Mouse (Mus musculus) myocyte (in vitro differentiated cells): Measurements from ENCODE around the gene Ubr2. TPM values are rescaled to one million over a fixed set of nuclear protein-coding genes. Genes with fewer than 3 reads are reported as not detected.

ENCODE experiments used
- H3K27me3 ChIP-seq: one replicate; pipeline ENCODE4 v1.6.1; 2011; ENCODE audit not compliant: control insufficient read depth, insufficient read depth, insufficient read length
- H3K36me3 ChIP-seq: one replicate; pipeline ENCODE4 v1.6.1; 2011; ENCODE audit not compliant: control insufficient read depth, insufficient read depth
- H3K4me2 ChIP-seq: one replicate; pipeline ENCODE4 v1.6.1; 2011; ENCODE audit warnings: low read depth, control low read depth
- H3K4me3 ChIP-seq: one replicate; pipeline ENCODE4 v1.5.1; 2011; ENCODE audit warnings: mild to moderate bottlenecking, control low read depth, moderate library complexity
- H3K79me2 ChIP-seq: one replicate; pipeline ENCODE4 v1.6.1; 2011; ENCODE audit not compliant: control insufficient read depth, insufficient read depth
- H3ac ChIP-seq: one replicate; pipeline ENCODE4 v1.6.1; 2011; ENCODE audit not compliant: control insufficient read depth, insufficient read length
- CEBPB ChIP-seq: IDR thresholded peaks from 2 replicates; pipeline ENCODE4 v1.6.1; 2011; ENCODE audit warnings: mild to moderate bottlenecking, moderate library complexity; ENCODE audit not compliant: poor library complexity, insufficient read depth, severe bottlenecking
- E2F4 ChIP-seq: IDR thresholded peaks from one replicate; pipeline ENCODE4 v1.6.1; 2011; ENCODE audit warnings: mild to moderate bottlenecking, control low read depth, moderate library complexity; ENCODE audit not compliant: insufficient read depth
- MAX ChIP-seq: IDR thresholded peaks from one replicate; pipeline ENCODE4 v1.6.1; 2011; ENCODE audit warnings: low read depth, mild to moderate bottlenecking, control low read depth
- MYOD1 ChIP-seq, 3 experiments: IDR thresholded peaks; one replicate each; pipeline ENCODE4 v1.6.1; 2011; ENCODE audit warnings: control low read depth in 2 of 3, low read depth in 2 of 3, mild to moderate bottlenecking in 2 of 3, moderate library complexity in 1 of 3; ENCODE audit not compliant: insufficient read length in 2 of 3, control insufficient read depth in 1 of 3
- MYOG ChIP-seq, 3 experiments: IDR thresholded peaks; one replicate each; pipeline ENCODE4 v1.6.1; 2011; ENCODE audit warnings: control low read depth in 2 of 3, low read depth in 2 of 3, mild to moderate bottlenecking in 2 of 3; ENCODE audit not compliant: insufficient read length in 2 of 3, control insufficient read depth in 1 of 3, insufficient read depth in 1 of 3
- POLR2A ChIP-seq: IDR thresholded peaks from one replicate; pipeline ENCODE4 v1.6.1; 2011; ENCODE audit warnings: low read depth, mild to moderate bottlenecking, control low read depth, moderate library complexity; ENCODE audit not compliant: insufficient read length
- POLR2AphosphoS2 ChIP-seq: IDR thresholded peaks from one replicate; pipeline ENCODE4 v1.6.1; 2011; ENCODE audit warnings: low read depth, control low read depth; ENCODE audit not compliant: insufficient read length
- REST ChIP-seq: IDR thresholded peaks from one replicate; pipeline ENCODE4 v1.6.1; 2011; ENCODE audit warnings: mild to moderate bottlenecking, control low read depth, moderate library complexity; ENCODE audit not compliant: insufficient read depth, insufficient read length
- SRF ChIP-seq: IDR thresholded peaks from one replicate; pipeline ENCODE4 v1.6.1; 2011; ENCODE audit warnings: low read depth; ENCODE audit not compliant: control insufficient read depth, insufficient read length
- TCF12 ChIP-seq: IDR thresholded peaks from one replicate; pipeline ENCODE4 v1.6.1; 2011; ENCODE audit warnings: mild to moderate bottlenecking, control low read depth; ENCODE audit not compliant: poor library complexity, insufficient read depth, severe bottlenecking
- TCF3 ChIP-seq: IDR thresholded peaks from one replicate; pipeline ENCODE4 v1.6.1; 2011; ENCODE audit warnings: low read depth, control low read depth; ENCODE audit not compliant: insufficient read length
- USF1 ChIP-seq: IDR thresholded peaks from one replicate; pipeline ENCODE4 v1.6.1; 2011; ENCODE audit warnings: low read depth, mild to moderate bottlenecking, control low read depth, moderate library complexity
- polyA plus RNA-seq: library from polyadenylated mRNA; unstranded; fragments of >200 nt; fragmentation: generic; extraction: Trizol; gene quantifications from one replicate; pipeline ENCODE4 v1.2.1, GENCODE M21; 2012; ENCODE audit warnings: missing spikeins

Ubr2 gene
- polyA plus RNA-seq, 1 experiment = 36.9 TPM

- no peak for TF ChIP-seq MYOG (IDR thresholded peaks at IDR 0.05; ENCODE audit: control insufficient read depth in 1 of 3, insufficient read depth in 1 of 3, insufficient read length in 2 of 3, low read depth in 2 of 3)
- no peak for TF ChIP-seq REST
- TF ChIP-seq POLR2AphosphoS2 = no peak
- TF ChIP-seq MYOD1 (IDR thresholded peaks at IDR 0.05; ENCODE audit: control insufficient read depth in 1 of 3, insufficient read length in 2 of 3, low read depth in 2 of 3) = no peak
- no peak for TF ChIP-seq MAX
- TF ChIP-seq TCF12 = no peak
- no peak for TF ChIP-seq CEBPB
- H3K36me3 ChIP-seq = no peaks in the 10 kb centered on the region
- H3K27me3 ChIP-seq = no peaks in the 10 kb centered on the region
- no peaks in the 10 kb centered on the region for H3K79me2 ChIP-seq
- no peak overlapping the region for H3K4me3 ChIP-seq
- no peak overlapping the region for H3ac ChIP-seq
- H3K4me2 ChIP-seq = no peak overlapping the region
These were observed 44.8 kb upstream of the Ubr2 start for GRCm38 (mm10) chr17:47055121-47055520.

DNA sequence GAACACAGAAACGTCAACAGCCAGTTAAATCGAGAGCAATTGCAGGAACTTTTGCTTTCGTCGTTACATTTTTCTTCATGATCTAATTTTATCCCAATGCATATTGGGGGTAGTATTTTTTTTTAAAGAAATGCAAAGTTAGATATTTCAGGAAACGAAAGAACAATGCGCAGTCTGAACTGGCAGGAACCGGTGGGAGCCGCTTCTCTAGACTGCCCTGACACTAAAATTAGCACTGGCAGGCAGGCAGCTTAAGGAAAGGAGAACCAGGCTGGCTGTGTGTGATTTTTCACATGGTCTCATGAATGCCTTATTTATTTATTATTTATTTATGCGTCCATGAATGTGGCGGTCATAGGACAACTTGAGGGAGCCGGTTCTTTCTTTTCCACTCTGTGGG lies 44.3 kb upstream of the Ubr2 start:
- H3K36me3 ChIP-seq = no peaks in the 10 kb centered on the region
- H3K27me3 ChIP-seq = no peaks in the 10 kb centered on the region
- no peak overlapping the region for H3K4me3 ChIP-seq
- TF ChIP-seq CEBPB (no peak), POLR2A (no peak), MAX (no peak), POLR2AphosphoS2 (no peak), MYOG (IDR thresholded peaks at IDR 0.05; ENCODE audit: control insufficient read depth in 1 of 3, insufficient read depth in 1 of 3, insufficient read length in 2 of 3, low read depth in 2 of 3) (no peak), SRF (no peak), TCF3 (no peak), MYOD1 (IDR thresholded peaks at IDR 0.05; ENCODE audit: control insufficient read depth in 1 of 3, insufficient read length in 2 of 3, low read depth in 2 of 3) (no peak), USF1 (no peak), E2F4 (no peak)
- no peak overlapping the region for H3ac ChIP-seq
- no peak overlapping the region for H3K4me2 ChIP-seq
- H3K79me2 ChIP-seq = no peaks in the 10 kb centered on the region

DNA sequence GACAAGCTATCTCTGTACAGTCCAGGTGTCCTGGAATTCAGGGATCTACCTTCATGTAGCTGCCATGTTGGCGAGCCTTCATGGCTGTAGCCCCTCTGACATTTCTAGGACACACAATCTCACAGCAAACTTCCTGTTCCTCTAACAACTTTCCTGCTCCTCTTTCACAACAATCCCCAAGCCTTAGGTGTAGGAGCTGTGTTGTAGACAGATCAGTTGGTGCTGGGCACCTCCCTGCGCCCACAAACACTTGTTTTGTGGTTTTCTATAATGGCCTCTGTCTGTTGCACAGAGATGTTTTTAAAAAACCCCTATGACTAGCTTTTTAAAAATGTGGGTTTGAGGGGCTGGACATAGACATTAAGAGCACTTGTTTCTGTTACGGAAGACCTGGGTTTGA lies 40.3 kb upstream of the Ubr2 start:
- H3K36me3 ChIP-seq = no peaks in the 10 kb centered on the region
- TF ChIP-seq MYOG (IDR thresholded peaks at IDR 0.05; ENCODE audit: control insufficient read depth in 1 of 3, insufficient read depth in 1 of 3, insufficient read length in 2 of 3, low read depth in 2 of 3) = peak in 1 of 3 experiments; percentile 59
- TF ChIP-seq E2F4 = no peak
- TF ChIP-seq TCF3 = no peak
- no peak for TF ChIP-seq REST
- no peak for TF ChIP-seq MAX
- no peak for TF ChIP-seq SRF
- TF ChIP-seq USF1 = no peak
- peak; percentile 12 for TF ChIP-seq TCF12
- no peak for TF ChIP-seq POLR2A
- no peak for TF ChIP-seq POLR2AphosphoS2
- peak in 1 of 3 experiments; percentile 25 for TF ChIP-seq MYOD1 (IDR thresholded peaks at IDR 0.05; ENCODE audit: control insufficient read depth in 1 of 3, insufficient read length in 2 of 3, low read depth in 2 of 3)
- 0 out of 2 replicates have a peak, but pooled peaks have one; percentile 49 for TF ChIP-seq CEBPB
- H3K4me2 ChIP-seq = peak overlapping the region; percentile 51
- no peaks in the 10 kb centered on the region for H3K79me2 ChIP-seq
- H3K27me3 ChIP-seq = no peaks in the 10 kb centered on the region
- H3K4me3 ChIP-seq = no peak overlapping the region
- H3ac ChIP-seq = no peak overlapping the region

DNA sequence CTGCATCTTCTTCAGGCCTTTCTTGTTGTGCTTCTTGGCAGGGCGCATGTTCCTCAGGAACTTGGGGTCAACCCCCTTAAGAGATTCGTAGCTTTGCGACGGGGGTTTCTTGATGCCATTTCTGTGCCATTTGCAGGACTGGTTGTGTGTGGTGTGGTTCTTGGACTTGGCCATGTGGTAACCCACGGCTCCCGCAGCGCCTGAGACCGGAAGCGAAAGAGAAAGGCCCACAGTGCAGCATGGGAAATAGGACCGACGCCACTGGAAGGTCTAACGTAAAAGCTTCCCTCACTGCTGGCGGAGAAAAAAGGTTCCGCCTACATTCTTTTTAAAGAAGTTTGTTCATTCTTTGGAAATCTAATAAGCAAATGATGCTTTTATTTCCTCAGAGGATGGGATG lies 32.5 kb upstream of the Ubr2 start:
- H3K36me3 ChIP-seq = no peaks in the 10 kb centered on the region
- no peak overlapping the region for H3K4me3 ChIP-seq
- TF ChIP-seq USF1 (no peak), MYOG (IDR thresholded peaks at IDR 0.05; ENCODE audit: control insufficient read depth in 1 of 3, insufficient read depth in 1 of 3, insufficient read length in 2 of 3, low read depth in 2 of 3) (no peak), TCF3 (no peak)
- H3ac ChIP-seq = no peak overlapping the region
- H3K79me2 ChIP-seq = no peaks in the 10 kb centered on the region
- H3K27me3 ChIP-seq = no peaks in the 10 kb centered on the region
- H3K4me2 ChIP-seq = no peak overlapping the region

GRCm38 (mm10) chr17:47038844-47039803 lies 28.8 kb upstream of the Ubr2 start:
- no peaks in the 10 kb centered on the region for H3K79me2 ChIP-seq
- peak overlapping the region; percentile 83 for H3K4me2 ChIP-seq
- H3K27me3 ChIP-seq = no peaks in the 10 kb centered on the region
- no peak overlapping the region for H3ac ChIP-seq
- peak overlapping the region; percentile 6 for H3K4me3 ChIP-seq
- TF ChIP-seq E2F4 (no peak), TCF3 (no peak), POLR2AphosphoS2 (no peak)
- no peaks in the 10 kb centered on the region for H3K36me3 ChIP-seq
